In genomic region chr17:45885461-45886336, GRCm38 (mm10) we compare ENCODE assay signal across 9 mouse cellular contexts.
DNase-seq lines count a peak whose midpoint lies in the region; ATAC-seq and TF ChIP-seq lines count a peak whose summit lies in the region.
"Had no signal": no experiment of that assay in that cellular context is flagged by ENCODE, and none has a peak within 500 bp of the region (broad histone marks: within the 10 kb centered on the region; RNA-seq: fewer than 3 reads in every experiment).

No protein-coding gene starts in this region.

- DNase-seq in heart, adult 11 months = peak; percentile 98
- DNase-seq in kidney, adult 18-20 months = peak; percentile 90
- no peak for DNase-seq in adrenal gland, adult 8-10 months
- DNase-seq in left cerebral cortex, postnatal 36 days (ENCODE audit: low spot score in 2 of 2) = no peak
- no peak for DNase-seq in thymus, postnatal 4 days
- DNase-seq in midbrain, embryonic 14.5 days = no peak
- DNase-seq: left cerebral cortex, postnatal 4 days had no signal

- intact Hi-C loops in left cerebral cortex, postnatal 36 days (cut with DNase I) = no loop called here

- peaks cover 40% of the 10 kb centered on the region for H3K27me3 ChIP-seq in E14TG2a.4 (ENCODE audit: insufficient read depth, low read length)
- peaks cover 48% of the 10 kb centered on the region for H3K27me3 ChIP-seq in liver, embryonic 12.5 days (replicated peaks)
- no peaks in the 10 kb centered on the region for H3K27me3 ChIP-seq in midbrain, embryonic 14.5 days (ENCODE audit: control insufficient read depth, insufficient read depth, low read length)

- ATAC-seq in liver, embryonic 12.5 days = peak; percentile 53
- ATAC-seq in midbrain, embryonic 14.5 days (ENCODE audit: low FRiP score, low TSS enrichment) = no peak

- TF ChIP-seq CTCF in E14TG2a.4 (conservative IDR thresholded peaks at IDR 0.05; ENCODE audit: low read length) = no peak

- no peaks in the 10 kb centered on the region for H3K9me3 ChIP-seq in E14TG2a.4 (ENCODE audit: low read length)
- no peaks in the 10 kb centered on the region for H3K9me3 ChIP-seq in liver, embryonic 12.5 days (replicated peaks)
- no peaks in the 10 kb centered on the region for H3K9me3 ChIP-seq in midbrain, embryonic 14.5 days (ENCODE audit: control insufficient read depth, low read length)

- peak overlapping the region; percentile 9; the same call in 1 of the 2 replicates for H3K4me2 ChIP-seq in liver, embryonic 12.5 days
- no peak overlapping the region for H3K4me2 ChIP-seq in midbrain, embryonic 14.5 days (ENCODE audit: low read length)

- H3K36me3 ChIP-seq in E14TG2a.4 (ENCODE audit: insufficient read depth, low read length) = no peaks in the 10 kb centered on the region
- no peaks in the 10 kb centered on the region for H3K36me3 ChIP-seq in liver, embryonic 12.5 days
- no peaks in the 10 kb centered on the region for H3K36me3 ChIP-seq in midbrain, embryonic 14.5 days (ENCODE audit: control insufficient read depth, insufficient read depth, low read length)

- no peak overlapping the region for H3K27ac ChIP-seq in liver, embryonic 12.5 days
- no peak overlapping the region for H3K27ac ChIP-seq in midbrain, embryonic 14.5 days (replicated peaks; ENCODE audit: low read depth, low read length)

- H3K4me1 ChIP-seq in E14TG2a.4 (replicated peaks; ENCODE audit: low read depth, low read length) = peaks cover 63% of the 10 kb centered on the region
- H3K4me1 ChIP-seq in liver, embryonic 12.5 days = 0 out of 2 replicates have a peak, but pooled peaks cover 18% of the 10 kb centered on the region
- H3K4me1 ChIP-seq in midbrain, embryonic 14.5 days (ENCODE audit: control insufficient read depth, insufficient read depth, low read length) = 0 out of 2 replicates have a peak, but pooled peaks cover 5% of the 10 kb centered on the region

- WGBS in liver, embryonic 12.5 days (ENCODE audit: insufficient replicate concordance) = 45% methylated on average over 24 of the region's 24 CpGs
- WGBS in midbrain, embryonic 14.5 days = 75% methylated on average over 24 of the region's 24 CpGs

- peak overlapping the region; percentile 54 for H3K4me3 ChIP-seq in E14TG2a.4 (replicated peaks; ENCODE audit: low read length)
- H3K4me3 ChIP-seq in liver, embryonic 12.5 days = no peak overlapping the region
- no peak overlapping the region for H3K4me3 ChIP-seq in midbrain, embryonic 14.5 days (replicated peaks; ENCODE audit: low read depth, low read length)

- no peak overlapping the region for H3K9ac ChIP-seq in liver, embryonic 12.5 days
- no peak overlapping the region for H3K9ac ChIP-seq in midbrain, embryonic 14.5 days (replicated peaks; ENCODE audit: low read length)

Comparison
In these comparisons a context has a peak if more than half of its experiments do, and no peak if none do; other contexts are left out.
1. DNase-seq: peak in heart, adult 11 months (single experiment) and kidney, adult 18-20 months (single experiment); none in adrenal gland, adult 8-10 months (single experiment), left cerebral cortex, postnatal 36 days (0 of 2), thymus, postnatal 4 days (single experiment) and midbrain, embryonic 14.5 days (single experiment).